Mouse (Mus musculus) adrenal gland, postnatal 25 days (tissue): ENCODE results near the gene Olfr869. TPM values are rescaled to one million over a fixed set of nuclear protein-coding genes. Genes with fewer than 3 reads are reported as not detected.

Experiments used
- DNase-seq: peaks from one replicate; pipeline ENCODE4 v3.0.0; 2021; ENCODE audit warnings: mixed read lengths
- long read RNA-seq: library from polyadenylated mRNA; stranded (forward); transcript quantifications from one replicate; pipeline ENCODE4 v2.0.0, GENCODE M21; 2021
- total RNA-seq: library from RNA; stranded (reverse); gene quantifications from 2 replicates; pipeline ENCODE4 v1.2.3, GENCODE M21; 2021

Gene Olfr869
- not detected in 2 replicates for total RNA-seq
- long read RNA-seq = 0 reads

DNA sequence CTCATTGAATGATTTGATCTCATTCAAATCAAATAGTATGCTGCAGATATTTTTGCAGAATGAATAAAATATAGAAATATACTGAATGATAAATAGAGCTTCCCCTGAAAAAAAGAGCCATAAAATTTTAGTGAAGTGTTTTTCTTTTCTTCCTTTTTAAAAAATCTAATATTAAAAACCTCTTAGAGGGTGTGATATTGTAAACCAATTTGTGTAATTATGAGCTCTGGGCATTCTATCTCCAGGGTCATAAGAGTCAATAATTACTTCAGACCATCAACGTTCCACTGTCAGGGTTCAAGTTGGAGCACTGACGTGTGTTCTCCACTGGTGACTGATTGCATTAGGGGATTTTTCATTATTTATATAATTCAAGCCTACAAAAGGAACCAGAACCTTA lies at the start of gene Olfr869:
TSS of gene Olfr869 (plus strand) at position 301 of the 400 bp plus-strand sequence.
- DNase-seq = no peak

DNA sequence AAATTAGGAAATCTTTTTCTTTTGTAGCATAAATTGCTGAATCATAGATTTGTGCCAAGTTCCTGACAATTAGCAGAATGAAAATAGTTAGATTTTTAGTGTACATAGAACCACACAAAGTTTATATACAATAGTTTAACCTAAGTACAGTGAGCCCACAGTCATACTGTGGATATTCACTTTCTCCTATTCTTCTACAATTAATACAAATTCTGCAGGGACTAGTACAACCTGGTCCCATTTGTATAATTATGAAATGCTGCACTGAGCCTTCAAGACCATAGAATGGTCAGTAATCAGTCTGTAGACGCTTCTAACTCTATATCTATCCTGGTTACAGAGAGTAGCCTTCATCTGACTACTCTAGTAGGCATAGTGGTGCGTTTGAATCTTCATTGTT lies 30.5 kb upstream of the Olfr869 start, which contains the start of gene Olfr868:
TSS of gene Olfr868 (plus strand) at position 301 of the 400 bp plus-strand sequence.
- DNase-seq = no peak

DNA sequence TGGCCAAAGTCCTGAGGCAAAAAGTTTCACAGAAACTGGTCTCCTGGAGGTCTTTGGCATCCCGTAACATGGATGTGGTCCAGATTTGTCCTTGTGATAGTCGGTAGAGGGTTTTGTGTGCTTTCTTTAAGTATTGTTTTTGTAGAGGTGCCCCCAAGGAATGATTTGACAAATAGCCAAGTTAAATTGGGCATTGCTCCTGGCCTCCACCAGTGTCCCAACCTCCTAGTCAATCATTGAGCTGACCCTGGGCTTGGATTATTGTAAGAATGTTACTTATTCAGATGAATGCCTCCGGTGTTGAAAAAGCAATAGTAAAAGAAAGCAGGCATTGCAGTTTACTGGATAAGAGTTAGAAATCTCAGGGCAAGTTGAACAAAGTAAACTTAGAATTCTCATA lies 20.9 kb downstream of the Olfr869 start:
- DNase-seq = no peak

DNA sequence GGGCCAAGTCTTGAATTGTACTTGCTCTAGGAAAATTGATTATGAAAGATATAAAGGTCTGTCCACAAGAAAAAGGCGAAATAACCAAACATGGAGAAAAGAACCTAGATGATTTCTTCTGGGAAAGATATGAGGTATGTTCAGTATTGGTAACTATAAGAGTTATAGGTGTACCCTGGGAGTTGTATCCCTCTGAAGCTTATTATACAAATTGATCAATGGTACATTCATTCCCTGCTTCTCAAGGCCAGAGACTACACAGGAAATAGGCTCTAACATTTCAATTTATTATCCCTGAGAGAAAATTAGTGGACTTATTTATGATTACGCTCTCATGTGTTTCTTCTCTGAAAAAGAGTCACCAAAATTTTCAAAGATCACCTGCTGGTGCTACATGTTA lies 45.1 kb downstream of the Olfr869 start, which contains the start of gene Olfr870:
TSS of gene Olfr870 (minus strand) at position 101 of the 400 bp plus-strand sequence.
- DNase-seq = no peak

DNA sequence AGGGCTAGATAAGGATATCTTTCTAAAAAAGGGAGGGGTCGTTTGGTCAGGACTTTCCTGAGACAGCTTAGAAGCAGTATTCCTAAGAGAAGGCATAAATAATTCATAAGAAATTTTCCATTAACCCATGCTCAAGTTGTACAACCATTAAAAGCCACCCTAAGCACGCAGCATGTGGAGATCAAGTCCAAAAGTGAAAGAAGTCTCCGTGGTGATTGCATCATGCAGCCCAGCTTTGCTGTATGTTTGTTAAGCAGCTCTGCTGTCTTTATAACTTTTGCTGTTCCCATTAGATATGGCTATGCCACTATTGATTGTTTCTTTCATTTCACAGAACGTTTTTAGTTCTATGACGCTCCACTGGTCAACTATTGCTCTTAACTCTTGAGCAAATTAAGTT lies 50.7 kb downstream of the Olfr869 start:
- no peak for DNase-seq

Other genes with a start within 250 kb of the Olfr869 start
- gene Olfr862, start 241.0 kb upstream of the Olfr869 start, total RNA-seq = not detected in 2 replicates
- 0.03 TPM in 1 of 2 replicates, not detected in the other for gene Olfr77, start 212.1 kb upstream of the Olfr869 start, total RNA-seq
- gene Olfr866, start 101.0 kb upstream of the Olfr869 start, total RNA-seq = not detected in 2 replicates
- not detected in 2 replicates for gene Olfr867, start 71.4 kb upstream of the Olfr869 start, total RNA-seq
- not detected in 2 replicates for gene Olfr868, start 30.4 kb upstream of the Olfr869 start, total RNA-seq
- gene Olfr870, start 45.0 kb downstream of the Olfr869 start, total RNA-seq = not detected in 2 replicates
- not detected in 2 replicates for gene Olfr871, start 83.2 kb downstream of the Olfr869 start, total RNA-seq
- gene Olfr872, start 108.1 kb downstream of the Olfr869 start, total RNA-seq = not detected in 2 replicates
- not detected in 2 replicates for gene Olfr39, start 153.3 kb downstream of the Olfr869 start, total RNA-seq
- gene Olfr873, start 169.5 kb downstream of the Olfr869 start, total RNA-seq = not detected in 2 replicates
- not detected in 2 replicates for gene Olfr18, start 207.1 kb downstream of the Olfr869 start, total RNA-seq